Mouse (Mus musculus) hindbrain, embryonic 16.5 days (tissue): Measurements from ENCODE around the gene Trim7. TPM values are rescaled to one million over a fixed set of nuclear protein-coding genes. Genes with fewer than 3 reads are reported as not detected.
"Not testable (repeated sequence)": the region's sequence is repeated elsewhere in the genome, so short reads cannot be mapped to it uniquely, and the experiment has no call there.

Source experiments
- ATAC-seq: fragments of 200-750 bp; cut with Nextera tagmentation; 2 replicates; pipeline ENCODE4 v1.8.0; 2017; ENCODE audit warnings: moderate TSS enrichment, moderate library complexity
- H3K27ac ChIP-seq: fragments of 300-500 bp; sonication (generic); 2 replicates; pipeline ENCODE4 v1.5.1; 2014; ENCODE audit warnings: low read depth, mild to moderate bottlenecking, control low read depth, low read length, moderate library complexity
- H3K27me3 ChIP-seq: fragments of 300-500 bp; sonication (generic); replicated peaks from 2 replicates; pipeline ENCODE4 v1.6.1; 2014; ENCODE audit warnings: low read length; ENCODE audit not compliant: control insufficient read depth, insufficient read depth
- H3K36me3 ChIP-seq: fragments of 300-500 bp; sonication (generic); 2 replicates; pipeline ENCODE4 v1.6.1; 2014; ENCODE audit warnings: mild to moderate bottlenecking, low read length, moderate library complexity, mixed read lengths; ENCODE audit not compliant: control insufficient read depth, insufficient read depth
- H3K4me1 ChIP-seq: fragments of 300-500 bp; sonication (generic); 2 replicates; pipeline ENCODE4 v1.6.1; 2014; ENCODE audit warnings: low read depth, low read length; ENCODE audit not compliant: control insufficient read depth, insufficient read depth
- H3K4me2 ChIP-seq: fragments of 300-500 bp; sonication (generic); 2 replicates; pipeline ENCODE4 v1.6.1; 2014; ENCODE audit warnings: mild to moderate bottlenecking, low read length, control low read depth, moderate library complexity
- H3K4me3 ChIP-seq: fragments of 300-500 bp; sonication (generic); 2 replicates; pipeline ENCODE4 v1.5.1; 2014; ENCODE audit warnings: mild to moderate bottlenecking, low read length, control low read depth, moderate library complexity
- H3K9ac ChIP-seq: fragments of 300-500 bp; sonication (generic); 2 replicates; pipeline ENCODE4 v1.6.1; 2014; ENCODE audit warnings: low read depth, mild to moderate bottlenecking, control low read depth, low read length, moderate library complexity
- H3K9me3 ChIP-seq: fragments of 300-500 bp; sonication (generic); 2 replicates; pipeline ENCODE4 v1.6.1; 2014; ENCODE audit warnings: mild to moderate bottlenecking, low read length, moderate library complexity; ENCODE audit not compliant: control insufficient read depth
- WGBS: fragments of 180-500 bp; shearing (Covaris S2); extraction: QIAGEN DNeasy Blood & Tissue Kit; methylation state at CpG from one replicate; pipeline ENCODE4 v1.1.7; 2014; 5-methylcytosine and 5-hydroxymethylcytosine counted together
- polyA plus RNA-seq: library from polyadenylated mRNA; unstranded; fragments of >200 nt; fragmentation: Nextera tagmentation; extraction: Ambion mirVana; gene quantifications from 2 replicates; pipeline ENCODE4 v1.2.1, GENCODE M21; 2015

The Trim7 gene
- polyA plus RNA-seq, result 1.7 and 2.7 TPM in 2 replicates

DNA sequence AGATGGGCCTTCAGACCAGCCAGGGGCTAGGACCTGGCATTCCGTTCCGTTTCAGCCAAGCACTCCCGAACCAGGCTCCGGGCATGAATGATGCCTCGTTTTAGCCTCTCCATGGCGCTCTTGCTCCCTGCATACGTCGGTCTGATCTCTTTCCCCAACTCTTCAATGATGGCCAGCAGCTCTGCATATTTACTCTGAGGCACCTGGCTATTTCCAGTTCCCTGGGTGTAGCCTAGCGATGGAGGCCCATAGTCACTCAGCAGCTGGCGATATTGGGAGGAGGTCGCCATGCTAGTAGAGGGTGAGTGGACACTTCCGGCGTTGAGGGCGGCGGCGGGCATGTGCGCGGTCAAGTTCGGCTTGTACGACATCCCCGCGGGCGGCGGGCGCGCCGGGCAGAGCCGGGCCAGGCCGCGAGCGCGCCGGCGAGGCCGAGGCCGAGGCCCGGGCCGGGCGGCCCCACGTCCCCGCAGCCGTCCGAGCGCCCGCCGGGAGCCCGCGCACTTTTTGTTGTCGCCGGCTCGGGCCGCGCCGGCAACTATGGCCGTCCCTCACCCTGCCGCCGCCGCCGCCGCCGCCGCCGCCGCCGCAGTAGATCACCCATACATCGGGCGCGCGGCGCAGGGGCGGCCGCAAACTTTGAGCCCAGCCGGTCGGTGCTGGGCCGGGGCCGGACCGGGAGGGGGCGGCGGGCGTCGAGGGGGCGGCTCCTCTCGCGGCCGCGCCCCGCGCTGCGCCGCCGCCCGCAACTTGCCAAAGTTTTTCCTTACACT is at the start of gene Trim7, which contains the start of gene Gm12184:
Gene Trim7, plus strand, starts transcription at position 162 of the 773 bp plus-strand sequence.
Gene Gm12184, minus strand, starts transcription at position 677 of the 773 bp plus-strand sequence.
- under 1% methylated on average over 46 of the region's 92 CpGs for WGBS
- peak within 1 kb of the TSS; percentile 59 for H3K4me2 ChIP-seq

DNA sequence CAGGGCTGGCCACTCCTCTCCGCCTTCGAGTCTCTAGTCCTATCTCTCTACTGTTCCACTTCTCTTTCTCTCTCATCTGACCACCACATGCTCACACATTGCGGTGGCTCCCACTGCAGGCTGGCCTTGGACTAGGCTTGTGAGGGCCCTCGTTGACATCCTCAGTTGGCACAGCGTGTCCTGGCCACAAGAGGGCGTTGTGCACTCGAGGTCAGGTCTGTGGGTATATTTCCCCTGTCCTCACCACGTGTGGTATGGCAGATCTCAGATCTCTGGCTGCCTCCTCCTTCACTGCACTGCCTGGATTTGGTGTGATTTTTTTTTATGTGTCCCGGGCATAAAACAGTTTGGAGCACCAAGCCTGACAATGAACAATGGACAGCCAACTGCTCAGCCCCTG is 49.3 kb upstream of the Trim7 start:
- Histone ChIP-seq H3K9ac (no peak overlapping the region), H3K9me3 (no peaks in the 10 kb centered on the region), H3K27ac (no peak overlapping the region), H3K4me3 (no peak overlapping the region), H3K27me3 (0 out of 2 replicates have a peak, but pooled peaks cover 2% of the 10 kb centered on the region), H3K4me1 (peaks cover 5% of the 10 kb centered on the region), H3K36me3 (no peaks in the 10 kb centered on the region), H3K4me2 (no peak overlapping the region)
- ATAC-seq, result no peak
- WGBS, result 46% methylated on average over 9 of the region's 9 CpGs

More for the DNA sequence above, at the start of gene Trim7, which contains the start of gene Gm12184:
- not testable (repeated sequence) for H3K27ac ChIP-seq, H3K9me3 ChIP-seq, H3K27me3 ChIP-seq, H3K36me3 ChIP-seq
- H3K4me3 ChIP-seq, result peak within 1 kb of the TSS; percentile 46
- ATAC-seq, result peak; percentile 77
- peaks cover 13% of the 10 kb centered on the region for H3K4me1 ChIP-seq
- peak within 1 kb of the TSS; percentile 28 for H3K9ac ChIP-seq

DNA sequence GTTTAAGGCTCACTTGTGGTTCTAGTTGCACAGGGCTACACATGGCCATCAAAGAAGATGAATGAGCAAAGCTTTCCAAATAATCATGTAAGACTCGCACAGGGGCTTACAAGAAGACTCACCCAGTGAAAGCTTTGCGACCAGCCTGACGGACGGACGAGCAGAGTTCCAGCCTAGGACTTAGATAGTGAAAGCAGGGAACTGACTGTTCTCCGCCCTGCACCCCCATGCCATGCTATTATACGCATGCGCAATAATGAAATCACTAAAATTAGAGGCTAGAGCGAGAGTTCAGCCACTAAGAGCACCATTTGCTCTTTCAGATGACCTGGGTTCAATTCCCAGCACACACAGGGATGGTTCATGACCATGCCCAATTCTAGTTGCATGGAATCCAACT is 48.6 kb upstream of the Trim7 start:
- 0 out of 2 replicates have a peak, but pooled peaks cover 2% of the 10 kb centered on the region for H3K27me3 ChIP-seq
- no peak overlapping the region for H3K4me2 ChIP-seq
- H3K4me1 ChIP-seq, result peaks cover 5% of the 10 kb centered on the region
- H3K4me3 ChIP-seq, result no peak overlapping the region
- no peaks in the 10 kb centered on the region for H3K9me3 ChIP-seq
- H3K27ac ChIP-seq, result no peak overlapping the region
- H3K9ac ChIP-seq, result no peak overlapping the region
- no peaks in the 10 kb centered on the region for H3K36me3 ChIP-seq
- ATAC-seq, result no peak
- 93% methylated on average over 9 of the region's 9 CpGs for WGBS

DNA sequence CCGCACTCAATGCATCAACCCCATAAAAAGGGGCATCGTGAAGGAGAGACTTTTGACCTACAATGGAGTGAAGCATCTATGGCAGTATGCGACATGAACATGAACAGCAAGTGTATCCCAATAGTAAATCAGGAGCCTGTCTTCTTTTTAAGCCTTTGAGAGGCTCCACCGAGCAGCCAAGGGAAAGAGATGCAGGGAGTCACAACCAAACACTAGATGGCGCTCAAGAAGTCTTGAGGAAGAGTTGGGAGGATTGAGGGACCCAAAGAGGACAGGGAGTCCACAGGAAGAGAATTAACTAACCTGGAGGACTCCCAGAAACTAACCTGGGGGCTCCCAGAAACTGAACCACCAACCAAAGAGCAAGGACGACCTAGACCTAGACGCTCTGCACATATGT is 46.5 kb upstream of the Trim7 start:
- no peak overlapping the region for H3K4me3 ChIP-seq
- ATAC-seq, result no peak
- H3K36me3 ChIP-seq, result no peaks in the 10 kb centered on the region
- H3K9me3 ChIP-seq, result no peaks in the 10 kb centered on the region
- peaks cover 2% of the 10 kb centered on the region for H3K4me1 ChIP-seq
- 35% methylated on average over 7 of the region's 7 CpGs for WGBS
- 0 out of 2 replicates have a peak, but pooled peaks cover 2% of the 10 kb centered on the region for H3K27me3 ChIP-seq
- H3K4me2 ChIP-seq, result no peak overlapping the region
- no peak overlapping the region for H3K27ac ChIP-seq
- H3K9ac ChIP-seq, result no peak overlapping the region

DNA sequence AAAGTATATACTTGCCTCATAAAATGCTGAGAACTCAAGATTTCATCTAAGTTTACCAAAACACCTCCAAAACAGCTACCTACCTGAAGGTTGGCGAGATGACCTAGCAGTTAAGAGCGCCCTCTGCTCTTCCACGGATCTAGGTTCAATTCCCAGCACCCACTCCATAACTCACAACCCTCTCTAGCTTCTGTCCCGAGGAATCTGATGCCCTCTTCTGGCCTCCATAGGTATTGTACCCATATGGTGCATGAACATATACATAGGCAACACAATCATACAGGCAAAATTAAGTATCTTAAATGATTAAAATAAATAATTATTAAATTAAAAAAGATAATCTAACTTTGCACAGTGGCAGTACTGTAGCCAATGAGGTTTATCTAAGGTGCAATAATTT is 43.7 kb upstream of the Trim7 start:
- Histone ChIP-seq H3K36me3 (no peaks in the 10 kb centered on the region), H3K4me2 (no peak overlapping the region), H3K9ac (no peak overlapping the region), H3K27me3 (no peaks in the 10 kb centered on the region), H3K9me3 (no peaks in the 10 kb centered on the region), H3K4me1 (no peaks in the 10 kb centered on the region), H3K4me3 (no peak overlapping the region), H3K27ac (no peak overlapping the region)
- WGBS, result 91% methylated on average over 4 of the region's 4 CpGs
- no peak for ATAC-seq

DNA sequence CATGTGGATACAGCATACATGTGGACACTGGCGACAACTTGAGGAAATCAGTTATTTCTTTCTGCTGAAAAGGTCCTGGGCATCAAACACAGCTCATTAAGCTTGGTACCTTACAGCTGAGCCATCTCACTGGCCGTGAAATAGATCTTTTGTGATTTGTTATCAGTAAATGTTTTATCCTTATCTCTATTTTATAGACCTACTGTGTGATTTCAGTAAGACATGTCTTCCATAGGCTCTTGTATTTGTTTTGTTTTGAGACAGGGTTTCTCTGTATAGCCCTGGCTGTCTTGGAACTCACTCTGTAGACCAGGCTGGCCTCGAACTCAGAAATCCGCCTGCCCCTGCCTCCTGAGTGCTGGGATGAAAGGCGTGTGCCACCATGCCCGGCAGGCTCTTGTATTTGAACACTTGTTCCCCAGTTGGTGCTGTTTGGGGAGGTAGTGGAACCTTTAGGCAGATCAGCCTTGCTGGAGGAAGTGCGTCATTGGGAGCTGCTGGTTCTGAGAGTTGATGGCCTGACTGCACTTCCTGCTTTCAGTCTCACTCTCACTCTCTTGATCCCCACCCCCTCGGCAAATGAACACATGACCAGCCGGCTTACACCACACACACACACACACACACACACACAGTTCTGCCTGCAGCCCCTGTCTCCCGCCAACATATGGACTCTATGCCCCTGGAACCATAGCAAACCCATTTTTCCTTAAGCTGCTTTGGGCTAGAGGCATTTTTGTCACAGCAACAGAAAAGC is 38.3 kb upstream of the Trim7 start:
- Histone ChIP-seq H3K4me3 (peak overlapping the region; percentile 37), H3K36me3 (no peaks in the 10 kb centered on the region), H3K4me2 (peak overlapping the region; percentile 55), H3K27me3 (no peaks in the 10 kb centered on the region), H3K27ac (no peak overlapping the region), H3K9ac (0 out of 2 replicates have a peak overlapping the region, but pooled peaks have one; percentile 56), H3K4me1 (peaks cover 3% of the 10 kb centered on the region; the same call in 1 of the 2 replicates), H3K9me3 (no peaks in the 10 kb centered on the region)
- 48% methylated on average over 10 of the region's 10 CpGs for whole genome bisulfite sequencing
- ATAC-seq, result peak; percentile 63

DNA sequence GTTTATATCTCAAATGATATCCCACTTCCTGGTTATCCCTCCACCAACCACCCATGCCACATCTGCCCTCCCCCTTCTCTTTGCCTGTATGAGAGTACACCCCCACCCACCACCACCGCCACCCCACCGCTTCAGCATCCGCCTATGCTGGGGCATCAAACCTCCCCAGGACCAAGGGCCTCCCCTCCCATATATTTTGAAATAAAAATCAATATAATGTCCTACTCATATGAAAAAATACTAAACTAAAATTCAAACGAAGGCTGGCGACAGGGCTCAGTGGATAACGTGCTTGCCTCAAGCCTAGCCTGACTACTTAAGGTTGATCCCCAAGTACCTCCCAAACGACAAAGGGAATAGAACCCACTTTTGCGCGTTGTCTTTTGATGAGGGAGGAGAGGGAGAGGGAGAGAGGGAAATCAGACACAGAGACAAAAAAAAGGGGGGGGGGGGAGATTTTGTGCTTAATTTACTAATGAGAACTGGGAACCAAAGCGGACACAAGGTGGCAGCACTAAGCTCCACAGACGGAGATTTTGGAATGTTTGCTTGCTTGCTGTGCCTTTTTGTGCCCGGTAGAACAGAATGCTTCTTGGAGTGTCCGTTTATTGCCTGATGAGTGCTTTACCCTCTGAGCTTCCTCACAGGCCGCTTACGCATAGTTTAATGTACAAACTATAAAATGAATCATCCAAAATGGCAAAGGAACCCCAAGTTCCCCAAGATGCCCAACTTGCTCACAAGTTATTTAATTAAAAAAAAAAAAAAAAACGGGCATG is 37.4 kb upstream of the Trim7 start:
- Histone ChIP-seq H3K27ac (peak overlapping the region; percentile 63; the same call in 1 of the 2 replicates), H3K27me3 (no peaks in the 10 kb centered on the region), H3K9me3 (no peaks in the 10 kb centered on the region), H3K4me1 (peaks cover 3% of the 10 kb centered on the region; the same call in 1 of the 2 replicates), H3K36me3 (no peaks in the 10 kb centered on the region), H3K4me2 (peak overlapping the region; percentile 55), H3K4me3 (peak overlapping the region; percentile 37), H3K9ac (peak overlapping the region; percentile 56)
- WGBS, result 8% methylated on average over 16 of the region's 16 CpGs
- peak; percentile 76 for ATAC-seq

DNA sequence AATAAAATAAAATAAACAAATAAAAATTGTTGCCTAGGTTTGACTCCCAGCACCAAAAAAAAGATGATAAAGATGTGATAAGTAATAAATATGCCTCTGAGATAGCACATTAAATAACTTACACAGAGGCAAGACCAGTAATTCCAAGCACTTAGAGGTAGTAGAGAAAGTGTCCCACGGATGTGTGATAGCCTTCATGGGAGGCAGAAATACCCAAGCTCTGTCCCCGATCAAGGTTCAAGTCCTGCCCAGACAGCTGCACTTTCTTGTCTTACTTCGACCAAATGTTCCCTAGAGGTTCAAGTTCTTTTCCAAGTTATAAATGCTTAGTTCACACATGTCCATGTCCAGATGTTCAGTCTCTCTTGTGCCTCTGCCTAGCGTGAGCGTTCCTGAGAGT is 36.7 kb upstream of the Trim7 start:
- no peak overlapping the region; the same call in 1 of the 2 replicates for H3K4me2 ChIP-seq
- WGBS, result 84% methylated on average over 5 of the region's 5 CpGs

More for the DNA sequence above, 36.7 kb upstream of the Trim7 start:
- Histone ChIP-seq H3K9me3 (no peaks in the 10 kb centered on the region), H3K27me3 (no peaks in the 10 kb centered on the region), H3K36me3 (no peaks in the 10 kb centered on the region), H3K27ac (no peak overlapping the region), H3K4me1 (peaks cover 3% of the 10 kb centered on the region; the same call in 1 of the 2 replicates), H3K4me3 (no peak overlapping the region), H3K9ac (no peak overlapping the region)
- ATAC-seq, result no peak
